8 mouse cellular contexts compared by ENCODE assay signal in the genomic region with DNA sequence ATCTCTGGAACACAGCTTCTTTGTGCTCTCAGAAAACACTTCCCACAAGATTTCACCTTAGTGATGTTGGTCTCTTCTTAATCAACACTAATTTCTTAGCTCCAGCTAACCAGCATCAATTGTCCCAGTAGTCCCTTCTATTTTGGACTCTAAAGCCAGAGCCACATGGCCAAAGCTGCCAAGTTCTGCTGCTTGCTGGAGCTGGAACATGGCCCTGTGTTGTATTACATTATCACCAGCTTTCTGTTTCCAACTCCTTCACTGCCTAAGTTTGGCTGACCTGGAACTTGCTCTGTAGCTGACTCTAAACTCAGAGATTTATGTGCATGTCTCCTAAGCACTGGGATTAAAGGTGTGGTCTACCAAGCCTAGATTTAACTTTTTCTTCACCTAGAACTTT. TPM values are rescaled to one million over a fixed set of nuclear protein-coding genes. Genes with fewer than 3 reads are reported as not detected.
"Had no signal": no experiment of that assay in that cellular context is flagged by ENCODE, and none has a peak within 500 bp of the region (broad histone marks: within the 10 kb centered on the region; RNA-seq: fewer than 3 reads in every experiment).

No protein-coding gene starts in this region.

RNA-seq across cellular contexts. Expression of a gene that starts 5.0 kb away (rescaled TPM):
- total RNA-seq: megakaryocyte, adult 5-6 weeks; megakaryocyte-erythroid progenitor cell, adult 5-6 weeks; midbrain, postnatal 0 days; monocyte, adult 5-6 weeks; neutrophil, adult 5-6 weeks had no signal
- polyA plus RNA-seq: spleen, adult 2 months; thymus, adult 2 months; urinary bladder, adult 2 months had no signal
